In genomic region chr8:106378501-106379048, GRCm38 (mm10) we compare ENCODE assay signal across 14 mouse cellular contexts. TPM values are rescaled to one million over a fixed set of nuclear protein-coding genes. Genes with fewer than 3 reads are reported as not detected.
DNase-seq lines count a peak whose midpoint lies in the region; ATAC-seq lines count a peak whose summit lies in the region.
"Had no signal": no experiment of that assay in that cellular context is flagged by ENCODE, and none has a peak within 500 bp of the region (broad histone marks: within the 10 kb centered on the region; RNA-seq: fewer than 3 reads in every experiment).

No protein-coding gene starts in this region.

- no peak overlapping the region for H3K4me3 ChIP-seq in stomach, embryonic 14.5 days (ENCODE audit: low read depth, low read length)
- H3K4me3 ChIP-seq in neural tube, embryonic 15.5 days (replicated peaks) = no peak overlapping the region
- H3K4me3 ChIP-seq: limb, embryonic 15.5 days; myocyte had no signal

- 36% methylated on average over 7 of the region's 7 CpGs for WGBS in stomach, embryonic 14.5 days
- WGBS in neural tube, embryonic 15.5 days = 70% methylated on average over 5 of the region's 7 CpGs

- H3K9ac ChIP-seq in stomach, embryonic 14.5 days (replicated peaks; ENCODE audit: low read depth, low read length) = no peak overlapping the region
- no peak overlapping the region for H3K9ac ChIP-seq in neural tube, embryonic 15.5 days (replicated peaks)
- H3K9ac ChIP-seq: limb, embryonic 15.5 days had no signal

- H3K4me2 ChIP-seq in stomach, embryonic 14.5 days (replicated peaks; ENCODE audit: low read depth, low read length) = no peak overlapping the region
- H3K4me2 ChIP-seq in neural tube, embryonic 15.5 days = no peak overlapping the region
- H3K4me2 ChIP-seq: limb, embryonic 15.5 days had no signal

- no peaks in the 10 kb centered on the region for H3K36me3 ChIP-seq in stomach, embryonic 14.5 days (ENCODE audit: control insufficient read depth, insufficient read depth, low read length)
- H3K36me3 ChIP-seq in neural tube, embryonic 15.5 days = no peaks in the 10 kb centered on the region
- H3K36me3 ChIP-seq: limb, embryonic 15.5 days had no signal

- no peaks in the 10 kb centered on the region for H3K4me1 ChIP-seq in stomach, embryonic 14.5 days (ENCODE audit: control insufficient read depth, insufficient read depth, low read length)
- peaks cover 12% of the 10 kb centered on the region for H3K4me1 ChIP-seq in neural tube, embryonic 15.5 days

- peak overlapping the region; percentile 59 for H3K27ac ChIP-seq in stomach, embryonic 14.5 days (ENCODE audit: low read length)
- no peak overlapping the region for H3K27ac ChIP-seq in neural tube, embryonic 15.5 days (replicated peaks)
- H3K27ac ChIP-seq: limb, embryonic 15.5 days had no signal

- H3K27me3 ChIP-seq in stomach, embryonic 14.5 days (ENCODE audit: control insufficient read depth, insufficient read depth, low read length) = no peaks in the 10 kb centered on the region
- H3K27me3 ChIP-seq in neural tube, embryonic 15.5 days (replicated peaks) = no peaks in the 10 kb centered on the region
- H3K27me3 ChIP-seq: limb, embryonic 15.5 days had no signal

- DNase-seq in lung, adult 18-20 months = peak; percentile 27 to 41
- no peak for DNase-seq in lung, postnatal 4 days
- DNase-seq in heart, postnatal 10 days = peak; percentile 57 to 72
- no peak for DNase-seq in ovary, postnatal 10 days (ENCODE audit: low spot score)
- DNase-seq: gastrocnemius, postnatal 25 days; kidney, postnatal 14 days; right cerebral cortex, postnatal 14 days; thymus, postnatal 4 days had no signal

- ATAC-seq in common myeloid progenitor, adult 5-6 weeks (replicated peaks; ENCODE audit: low read depth, poor library complexity, severe bottlenecking) = peak; percentile 45
- ATAC-seq in stomach, embryonic 14.5 days (ENCODE audit: insufficient number of reproducible peaks, insufficient read depth, low FRiP score, low read depth) = peak; percentile 82
- ATAC-seq in megakaryocyte, adult 5-6 weeks (ENCODE audit: poor library complexity, severe bottlenecking) = no peak
- no peak for ATAC-seq in neural tube, embryonic 15.5 days (ENCODE audit: low FRiP score)

- intact Hi-C loops in heart, postnatal 10 days (cut with DNase I) = loop anchor here (2.0 kb wide), 1 partner anchor 24 kb away; no protein-coding TSS in a partner anchor

- no peaks in the 10 kb centered on the region for H3K9me3 ChIP-seq in stomach, embryonic 14.5 days (ENCODE audit: control insufficient read depth, low read depth, low read length)
- no peaks in the 10 kb centered on the region for H3K9me3 ChIP-seq in neural tube, embryonic 15.5 days (replicated peaks)
- H3K9me3 ChIP-seq: limb, embryonic 15.5 days had no signal

RNA-seq across cellular contexts. Expression of gene Zfp90, which starts 36.6 kb away (rescaled TPM):
- 13.4 and 13.5 TPM in 2 replicates for total RNA-seq in common myeloid progenitor, adult 5-6 weeks (2017)
- total RNA-seq in heart, postnatal 10 days (2021) = 1 to 10 TPM; 8.1 to 9.1 TPM
- polyA plus RNA-seq in stomach, embryonic 14.5 days (2014; fragmentation: Nextera tagmentation; extraction: Ambion mirVana) = 23.8 and 25.4 TPM in 2 replicates
- total RNA-seq in megakaryocyte, adult 5-6 weeks (2015) = 7.7 and 7.8 TPM in 2 replicates
- 8.4 and 12.0 TPM in 2 replicates for total RNA-seq in megakaryocyte, adult 5-6 weeks (2017)
- polyA plus RNA-seq in neural tube, embryonic 15.5 days (2015; fragmentation: Nextera tagmentation; extraction: Ambion mirVana) = 34.2 and 39.3 TPM in 2 replicates

RNA-seq across cellular contexts. Expression of gene Smpd3, which starts 40.8 kb away (rescaled TPM):
- total RNA-seq in common myeloid progenitor, adult 5-6 weeks (2017) = 0.14 and 0.92 TPM in 2 replicates
- total RNA-seq in heart, postnatal 10 days (2021) = 1 to 10 TPM; 4.8 to 5.0 TPM
- 9.7 and 10.7 TPM in 2 replicates for polyA plus RNA-seq in stomach, embryonic 14.5 days (2014; fragmentation: Nextera tagmentation; extraction: Ambion mirVana)
- total RNA-seq in megakaryocyte, adult 5-6 weeks (2015) = 0.09 and 0.16 TPM in 2 replicates
- 0.07 and 0.24 TPM in 2 replicates for total RNA-seq in megakaryocyte, adult 5-6 weeks (2017)
- polyA plus RNA-seq in neural tube, embryonic 15.5 days (2015; fragmentation: Nextera tagmentation; extraction: Ambion mirVana) = 45.1 and 50.1 TPM in 2 replicates

Comparison
In these comparisons a context has a peak if more than half of its experiments do, and no peak if none do; other contexts are left out.
1. DNase-seq: peak in lung, adult 18-20 months (2 of 2) and heart, postnatal 10 days (2 of 2); none in lung, postnatal 4 days (0 of 2) and ovary, postnatal 10 days (single experiment).
2. ATAC-seq: peak in common myeloid progenitor, adult 5-6 weeks (single experiment) and stomach, embryonic 14.5 days (single experiment); none in megakaryocyte, adult 5-6 weeks (single experiment) and neural tube, embryonic 15.5 days (single experiment).